Mouse (Mus musculus) stomach, embryonic 14.5 days (tissue): ENCODE measurements around the gene Nupr1. TPM values are rescaled to one million over a fixed set of nuclear protein-coding genes. Genes with fewer than 3 reads are reported as not detected.

Source experiments
- ATAC-seq: fragments of 200-750 bp; cut with Nextera tagmentation; 2 replicates; pipeline ENCODE4 v1.8.0; 2017; ENCODE audit warnings: low read depth, moderate TSS enrichment; ENCODE audit not compliant: insufficient number of reproducible peaks, insufficient read depth, low FRiP score
- H3K27ac ChIP-seq: fragments of 300-500 bp; sonication (generic); 2 replicates; pipeline ENCODE4 v1.5.1; 2014; ENCODE audit warnings: mild to moderate bottlenecking, low read length, moderate library complexity, mixed read lengths
- H3K27me3 ChIP-seq: fragments of 300-500 bp; sonication (generic); 2 replicates; pipeline ENCODE4 v1.6.1; 2014; ENCODE audit warnings: low read length, control low read depth, mixed read lengths; ENCODE audit not compliant: control insufficient read depth, insufficient read depth
- H3K36me3 ChIP-seq: fragments of 300-500 bp; sonication (generic); 2 replicates; pipeline ENCODE4 v1.6.1; 2014; ENCODE audit warnings: mild to moderate bottlenecking, control low read depth, low read length, moderate library complexity, mixed read lengths; ENCODE audit not compliant: control insufficient read depth, insufficient read depth
- H3K4me1 ChIP-seq: fragments of 300-500 bp; sonication (generic); 2 replicates; pipeline ENCODE4 v1.6.1; 2014; ENCODE audit warnings: low read length, control low read depth, mixed read lengths; ENCODE audit not compliant: control insufficient read depth, insufficient read depth
- H3K4me2 ChIP-seq: fragments of 300-500 bp; sonication (generic); replicated peaks from 2 replicates; pipeline ENCODE4 v1.6.1; 2014; ENCODE audit warnings: low read depth, low read length, control low read depth
- H3K4me3 ChIP-seq: fragments of 300-500 bp; sonication (generic); 2 replicates; pipeline ENCODE4 v1.5.1; 2014; ENCODE audit warnings: low read depth, low read length, control low read depth
- H3K9ac ChIP-seq: fragments of 300-500 bp; sonication (generic); replicated peaks from 2 replicates; pipeline ENCODE4 v1.6.1; 2014; ENCODE audit warnings: low read depth, mild to moderate bottlenecking, control low read depth, low read length, moderate library complexity, mixed read lengths
- H3K9me3 ChIP-seq: fragments of 300-500 bp; sonication (generic); 2 replicates; pipeline ENCODE4 v1.6.1; 2016; ENCODE audit warnings: low read depth, low read length, control low read depth; ENCODE audit not compliant: control insufficient read depth
- WGBS: fragments of 180-500 bp; shearing (Covaris S2); extraction: QIAGEN DNeasy Blood & Tissue Kit; methylation state at CpG from one replicate; pipeline ENCODE4 v1.1.7; 2014; 5-methylcytosine and 5-hydroxymethylcytosine counted together
- polyA plus RNA-seq: library from polyadenylated mRNA; unstranded; fragments of >200 nt; fragmentation: Nextera tagmentation; extraction: Ambion mirVana; gene quantifications from 2 replicates; pipeline ENCODE4 v1.2.1, GENCODE M21; 2014

Gene Nupr1
- polyA plus RNA-seq: 7.0 and 21.7 TPM in 2 replicates

- no peaks in the 10 kb centered on the region for H3K27me3 ChIP-seq
- no peak within 1 kb of the TSS for H3K4me2 ChIP-seq
- H3K4me3 ChIP-seq: no peak within 1 kb of the TSS
- H3K4me1 ChIP-seq: no peaks in the 10 kb centered on the region
- peak; percentile 85 for ATAC-seq
- peak within 1 kb of the TSS; percentile 44; the same call in 1 of the 2 replicates for H3K27ac ChIP-seq
- H3K9me3 ChIP-seq: no peaks in the 10 kb centered on the region
- 80% methylated on average over 4 of the region's 4 CpGs for WGBS
- no peaks in the 10 kb centered on the region for H3K36me3 ChIP-seq
- H3K9ac ChIP-seq: no peak within 1 kb of the TSS
These were observed at the start of gene Nupr1 for GRCm38 (mm10) chr7:126630824-126631518. TSS of gene Nupr1 (minus strand) at chr7:126630861.

GRCm38 (mm10) chr7:126679683-126680082 is 49.0 kb upstream of the Nupr1 start:
- H3K27ac ChIP-seq: no peak overlapping the region
- H3K4me3 ChIP-seq: no peak overlapping the region
- WGBS: 81% methylated on average over 5 of the region's 5 CpGs
- H3K9me3 ChIP-seq: no peaks in the 10 kb centered on the region
- no peaks in the 10 kb centered on the region for H3K27me3 ChIP-seq
- no peak overlapping the region for H3K4me2 ChIP-seq
- H3K4me1 ChIP-seq: no peaks in the 10 kb centered on the region
- H3K36me3 ChIP-seq: no peaks in the 10 kb centered on the region
- no peak overlapping the region for H3K9ac ChIP-seq
- no peak for ATAC-seq

GRCm38 (mm10) chr7:126678545-126679341 is 48.1 kb upstream of the Nupr1 start:
- Histone ChIP-seq H3K4me1 (no peaks in the 10 kb centered on the region), H3K27me3 (no peaks in the 10 kb centered on the region), H3K9ac (no peak overlapping the region), H3K9me3 (no peaks in the 10 kb centered on the region), H3K27ac (no peak overlapping the region), H3K4me2 (no peak overlapping the region), H3K36me3 (no peaks in the 10 kb centered on the region; the same call in 1 of the 2 replicates), H3K4me3 (no peak overlapping the region)
- ATAC-seq: no peak
- WGBS: 52% methylated on average over 8 of the region's 8 CpGs

- Histone ChIP-seq H3K9ac (no peak overlapping the region), H3K27ac (no peak overlapping the region), H3K4me2 (no peak overlapping the region), H3K27me3 (no peaks in the 10 kb centered on the region), H3K36me3 (peaks cover 12% of the 10 kb centered on the region; the same call in 1 of the 2 replicates), H3K4me3 (no peak overlapping the region), H3K4me1 (no peaks in the 10 kb centered on the region), H3K9me3 (no peaks in the 10 kb centered on the region)
- WGBS: 72% methylated on average over 4 of the region's 4 CpGs
- ATAC-seq: no peak
These were observed 46.1 kb upstream of the Nupr1 start for GRCm38 (mm10) chr7:126676631-126677220.

- Histone ChIP-seq H3K4me2 (no peak within 1 kb of the TSS), H3K9me3 (no peaks in the 10 kb centered on the region), H3K27me3 (no peaks in the 10 kb centered on the region), H3K4me3 (no peak within 1 kb of the TSS), H3K27ac (no peak within 1 kb of the TSS), H3K36me3 (peaks cover 16% of the 10 kb centered on the region), H3K9ac (no peak within 1 kb of the TSS), H3K4me1 (no peaks in the 10 kb centered on the region)
- WGBS: 81% methylated on average over 1 of the region's 1 CpGs
- no peak for ATAC-seq
These were observed 45.5 kb upstream of the Nupr1 start, which contains the start of gene Sult1a1 for GRCm38 (mm10) chr7:126676207-126676606. TSS of gene Sult1a1 (minus strand) at chr7:126676432.

- Histone ChIP-seq H3K9ac (no peak overlapping the region), H3K27me3 (no peaks in the 10 kb centered on the region), H3K4me1 (no peaks in the 10 kb centered on the region), H3K9me3 (no peaks in the 10 kb centered on the region), H3K4me2 (no peak overlapping the region), H3K27ac (no peak overlapping the region), H3K36me3 (peaks cover 23% of the 10 kb centered on the region), H3K4me3 (no peak overlapping the region)
- WGBS: 93% methylated on average over 8 of the region's 8 CpGs
- no peak for ATAC-seq
These were observed 44.4 kb upstream of the Nupr1 start for GRCm38 (mm10) chr7:126675104-126675503.

GRCm38 (mm10) chr7:126672111-126672510 is 41.5 kb upstream of the Nupr1 start:
- Histone ChIP-seq H3K9ac (no peak overlapping the region), H3K4me1 (no peaks in the 10 kb centered on the region), H3K9me3 (no peaks in the 10 kb centered on the region), H3K4me2 (no peak overlapping the region), H3K27me3 (no peaks in the 10 kb centered on the region), H3K36me3 (peaks cover 29% of the 10 kb centered on the region), H3K4me3 (no peak overlapping the region), H3K27ac (no peak overlapping the region)
- no peak for ATAC-seq
- 90% methylated on average over 9 of the region's 9 CpGs for WGBS

- no peaks in the 10 kb centered on the region for H3K27me3 ChIP-seq
- no peak overlapping the region for H3K4me2 ChIP-seq
- H3K36me3 ChIP-seq: peaks cover 33% of the 10 kb centered on the region
- no peak for ATAC-seq
- WGBS: 92% methylated on average over 3 of the region's 3 CpGs
- no peaks in the 10 kb centered on the region for H3K4me1 ChIP-seq
- H3K4me3 ChIP-seq: no peak overlapping the region
- H3K9ac ChIP-seq: no peak overlapping the region
- H3K9me3 ChIP-seq: no peaks in the 10 kb centered on the region
- no peak overlapping the region for H3K27ac ChIP-seq
These were observed 39.5 kb upstream of the Nupr1 start for GRCm38 (mm10) chr7:126670152-126670551.
